Mouse (Mus musculus) C2C12 (cell line): ENCODE measurements at regions not wholly inside any gene's neighbourhood (a gene's known extent, or its start where the extent isn't known, plus 50 kb on each side); places are given as distances from the start of the nearest gene placed in this dataset.

Experiments
- CEBPB ChIP-seq: IDR thresholded peaks from one replicate; pipeline ENCODE4 v1.6.1; 2011; ENCODE audit warnings: low read depth, mild to moderate bottlenecking, control low read depth, moderate library complexity
- CTCF ChIP-seq: IDR thresholded peaks from one replicate; pipeline ENCODE4 v1.5.1; 2011; ENCODE audit not compliant: control insufficient read depth, insufficient read depth, insufficient read length
- MAX ChIP-seq: IDR thresholded peaks from one replicate; pipeline ENCODE4 v1.6.1; 2011; ENCODE audit warnings: mild to moderate bottlenecking, control low read depth
- MYOD1 ChIP-seq: IDR thresholded peaks from one replicate; pipeline ENCODE4 v1.6.1; 2011; ENCODE audit warnings: low read depth; ENCODE audit not compliant: control insufficient read depth, insufficient read length
- USF1 ChIP-seq: IDR thresholded peaks from one replicate; pipeline ENCODE4 v1.6.1; 2011; ENCODE audit warnings: low read depth, mild to moderate bottlenecking, control low read depth, moderate library complexity

DNA sequence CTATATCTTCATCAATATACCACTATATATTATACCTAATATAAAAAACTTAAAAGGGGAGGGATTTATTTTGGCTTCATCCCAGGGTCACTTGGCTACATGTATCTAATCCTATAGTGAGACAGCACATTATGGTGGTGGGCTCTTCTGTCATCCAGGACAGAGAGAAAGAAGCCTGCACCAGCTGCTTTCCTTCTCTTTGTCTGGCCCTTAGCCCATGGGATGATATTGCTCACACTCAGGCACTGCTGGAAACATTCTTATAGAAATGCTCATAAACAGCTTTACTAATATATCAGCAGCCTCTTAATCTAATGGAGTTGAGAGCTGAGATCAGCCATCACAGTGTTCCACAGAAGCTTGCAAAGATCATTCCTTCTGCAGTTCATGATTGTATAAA lies 64.3 kb upstream of the Slc24a2 start:
- TF ChIP-seq MYOD1 = no peak
- TF ChIP-seq CTCF = no peak
- no peak for TF ChIP-seq MAX
- no peak for TF ChIP-seq CEBPB
- no peak for TF ChIP-seq USF1
